Mouse (Mus musculus) Patski (cell line): ENCODE measurements around the gene Aes. TPM values are rescaled to one million over a fixed set of nuclear protein-coding genes. Genes with fewer than 3 reads are reported as not detected.

Experiments used
- ATAC-seq: fragments of 100-300 bp; one replicate; pipeline ENCODE4 v1.8.0; 2021
- CTCF ChIA-PET: fragments of 350-600 bp; sonication (Branson Sonifier 250); formaldehyde crosslinking; loops from one replicate; lab custom pipeline; 2022; ENCODE audit warnings: inconsistent platforms; lab: Charles Lee
- POLR2A ChIA-PET: fragments of 350-600 bp; sonication (Branson Sonifier 250); formaldehyde crosslinking; loops from one replicate; lab custom pipeline; 2022; ENCODE audit warnings: antibody characterized with exemption, inconsistent platforms; lab: Charles Lee
- DNase-seq: peaks from one replicate; pipeline ENCODE4 v3.0.0-alpha.2; 2011; ENCODE audit warnings: low read depth, low spot score
- H3K27me3 ChIP-seq: fragments of 371-371 bp; one replicate; pipeline ENCODE4 v1.5.1; 2021
- CTCF ChIP-seq: fragments of 100-300 bp; IDR thresholded peaks from one replicate; pipeline ENCODE4 v1.5.1; 2021
- in situ Hi-C: fragments of 300-500 bp; cut with MboI; formaldehyde crosslinking; loops from 3 replicates; pipeline ENCODE4 v1.11.1; 2018; ENCODE audit warnings: low pct_unique_long_range_greater_than_20kb, mixed read lengths
- polyA plus RNA-seq: library from polyadenylated mRNA; unstranded; gene quantifications from one replicate; pipeline ENCODE4 v1.2.3, GENCODE M21; 2021

Aes gene
- polyA plus RNA-seq, 1 experiment from 2014 or later = 1,239 TPM

DNA sequence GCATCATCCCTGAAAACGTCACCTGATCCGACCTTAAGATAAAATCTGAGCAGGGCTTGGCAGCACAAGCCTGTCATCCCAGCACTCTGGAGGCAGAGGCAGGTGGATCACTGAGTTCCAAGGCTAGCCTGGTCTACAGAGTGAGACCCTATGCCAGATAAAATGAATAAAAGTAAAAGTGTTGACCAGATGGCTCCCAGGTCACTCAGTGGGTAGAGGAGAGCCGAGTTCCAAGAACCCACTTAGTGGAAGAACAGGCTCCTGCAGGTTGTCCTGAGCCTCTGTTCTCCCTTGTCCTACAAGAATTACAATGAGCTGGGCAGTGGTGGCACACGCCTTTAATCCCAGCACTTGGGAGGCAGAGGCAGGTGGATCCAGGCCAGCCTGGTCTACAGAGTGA, 33.9 kb downstream of the Aes start:
- ATAC-seq (no peak), DNase-seq (no peak)
- ChIA-PET POLR2A (no interaction called here), CTCF (no interaction called here)
- no peaks in the 10 kb centered on the region for H3K27me3 ChIP-seq
- TF ChIP-seq CTCF = no peak
- in situ Hi-C loops = no loop called here

DNA sequence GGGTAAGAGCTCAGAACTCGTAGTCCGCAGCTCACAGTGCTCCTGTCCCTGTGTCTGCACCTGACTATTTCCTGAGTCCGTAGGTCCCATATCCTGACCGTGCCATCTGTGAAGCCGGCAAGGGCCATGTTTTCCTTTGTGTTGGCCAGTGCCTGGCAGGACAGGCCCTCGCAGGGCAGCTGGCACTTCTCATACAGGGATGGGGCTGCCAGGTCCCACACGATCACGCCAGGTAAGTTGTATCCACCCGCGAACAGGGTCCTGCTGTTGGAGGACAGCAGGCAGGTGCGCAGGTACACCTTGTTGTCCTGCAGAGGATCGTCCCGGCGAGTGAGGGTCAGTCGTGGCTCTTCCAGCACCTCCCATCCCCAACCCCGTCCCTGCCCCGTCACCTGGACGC, 34.6 kb downstream of the Aes start:
- no peak for TF ChIP-seq CTCF

DNA sequence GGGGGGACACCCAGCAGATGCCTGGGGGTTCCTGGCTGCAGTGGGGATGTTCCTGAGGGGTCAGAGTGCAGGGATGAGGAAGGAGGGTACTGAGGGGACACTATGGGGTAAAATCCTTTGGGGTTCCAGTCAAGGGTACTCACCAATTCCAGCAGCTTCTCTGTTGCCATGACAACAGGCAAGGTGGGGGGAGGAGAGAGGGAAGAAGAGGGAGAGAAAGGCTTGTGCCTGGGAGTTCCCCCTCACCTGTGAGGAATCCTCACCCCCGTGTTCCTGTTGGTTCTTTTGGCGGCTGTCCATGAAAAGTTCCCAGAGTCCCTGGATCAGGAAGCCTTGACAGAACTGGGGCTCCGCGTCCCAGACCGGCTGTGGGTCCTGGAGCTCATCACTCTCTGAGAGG, 36.3 kb downstream of the Aes start:
- CTCF ChIA-PET = no interaction called here
- no peak for TF ChIP-seq CTCF
- POLR2A ChIA-PET = interaction anchor here (0.7 to 1.3 kb wide), 3 partner anchors 9 to 22 kb away, joined by 3 to 4 read pairs (median 3); no protein-coding TSS in a partner anchor
- DNase-seq = no peak
- in situ Hi-C loops = no loop called here
- ATAC-seq = no peak
- no peaks in the 10 kb centered on the region for H3K27me3 ChIP-seq

More for the DNA sequence above, 34.6 kb downstream of the Aes start:
- CTCF ChIA-PET = no interaction called here
- in situ Hi-C loops = no loop called here
- H3K27me3 ChIP-seq = no peaks in the 10 kb centered on the region
- DNase-seq (no peak), ATAC-seq (no peak)
- POLR2A ChIA-PET = no interaction called here

DNA sequence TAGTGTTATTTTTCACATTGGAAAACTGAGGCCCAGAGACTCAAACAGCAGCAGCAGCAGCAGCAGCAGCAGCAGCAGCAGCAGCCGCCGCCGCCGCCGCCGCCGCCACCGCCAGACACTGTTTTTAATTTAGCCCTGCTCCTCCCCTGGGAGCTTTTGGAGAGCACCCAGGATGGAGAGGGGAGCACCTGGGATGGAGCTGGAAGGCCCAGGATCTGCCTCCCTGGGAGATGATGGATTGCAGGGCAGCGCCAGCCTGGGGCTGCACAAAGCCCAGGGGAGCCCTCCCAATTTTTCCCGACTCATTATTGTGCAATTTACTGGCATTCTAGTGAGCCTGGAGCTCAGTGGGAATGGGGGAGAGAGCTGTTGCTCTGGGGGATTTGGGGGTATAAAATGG, 37.3 kb downstream of the Aes start:
- DNase-seq (no peak), ATAC-seq (no peak)
- in situ Hi-C loops = no loop called here
- H3K27me3 ChIP-seq = no peaks in the 10 kb centered on the region
- CTCF ChIA-PET = no interaction called here
- POLR2A ChIA-PET = interaction anchor here (1.0 to 2.3 kb wide), 3 partner anchors 8 to 25 kb away, joined by 3 to 10 read pairs (median 3); no protein-coding TSS in a partner anchor
- TF ChIP-seq CTCF = no peak

DNA sequence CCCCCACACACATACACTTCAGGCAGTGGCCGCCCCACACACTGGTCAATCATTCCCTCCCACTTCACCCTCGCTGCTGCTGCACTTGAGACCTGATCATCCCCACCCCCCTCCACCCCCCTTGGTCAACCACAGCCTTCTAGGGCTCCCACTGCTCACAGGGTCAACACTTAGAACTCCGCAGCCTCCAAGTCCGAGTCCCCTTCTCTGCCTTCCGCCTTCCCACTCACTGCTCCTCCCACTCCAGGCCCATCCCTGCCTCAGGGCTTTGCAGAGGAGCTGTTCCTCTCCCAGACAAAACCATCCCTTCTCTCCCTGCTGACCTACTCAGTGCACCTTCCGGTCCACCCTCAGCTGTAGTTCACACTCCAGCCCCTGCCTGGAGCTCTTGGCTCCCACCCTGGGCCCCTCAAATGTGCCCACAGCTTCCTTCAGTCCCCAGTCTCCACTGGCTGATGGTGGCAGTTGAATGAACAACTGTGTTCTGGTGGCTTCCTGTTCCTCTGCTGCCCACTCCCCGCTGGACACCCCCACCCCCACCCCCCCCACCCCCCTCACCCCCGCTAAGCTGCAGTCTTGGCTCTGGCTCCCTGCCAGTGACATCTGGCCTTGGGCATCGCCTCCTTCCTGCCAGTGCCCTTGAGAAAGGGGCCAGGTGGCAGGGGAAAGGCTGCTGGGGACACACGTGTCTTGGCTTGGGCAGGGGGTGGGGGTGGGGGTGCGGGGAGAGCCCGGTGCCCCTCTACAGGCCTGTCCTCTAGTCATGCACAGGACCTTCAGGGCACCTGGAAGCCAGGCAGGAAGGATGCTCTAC, 38.1 kb downstream of the Aes start:
- POLR2A ChIA-PET = interaction anchor here (0.6 to 2.3 kb wide), 2 partner anchors 26 to 33 kb away, joined by 4 to 10 read pairs; no protein-coding TSS in a partner anchor
- H3K27me3 ChIP-seq = no peaks in the 10 kb centered on the region
- in situ Hi-C loops = no loop called here

DNA sequence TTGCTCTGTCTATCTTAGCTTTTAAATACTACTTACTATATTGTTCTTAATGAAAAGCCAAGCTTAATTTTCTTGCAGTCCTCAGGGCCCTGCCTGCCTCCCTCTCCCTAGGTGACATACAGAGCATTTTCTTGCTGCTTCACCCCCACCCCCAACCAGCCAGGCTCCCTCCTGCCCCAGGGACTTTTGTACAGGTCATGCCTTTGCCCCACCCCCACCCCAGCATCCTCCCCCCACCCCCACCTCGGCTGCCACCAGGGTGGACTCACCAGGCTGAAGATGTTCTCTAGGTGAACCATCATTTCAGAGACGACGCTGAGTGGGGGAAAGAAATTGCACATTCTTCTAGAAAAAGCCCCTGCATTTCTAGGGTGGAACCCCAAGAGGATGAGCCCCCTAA, 39.1 kb downstream of the Aes start:
- H3K27me3 ChIP-seq = no peaks in the 10 kb centered on the region
- in situ Hi-C loops = no loop called here
- TF ChIP-seq CTCF = no peak
- CTCF ChIA-PET = interaction anchor here (0.6 to 1.5 kb wide), 2 partner anchors 11 to 27 kb away, joined by 3 to 4 read pairs; no protein-coding TSS in a partner anchor
- ATAC-seq = no peak
- DNase-seq = no peak
- POLR2A ChIA-PET = interaction anchor here (2.3 kb wide), 1 partner anchor 27 kb away, joined by 10 read pairs; no protein-coding TSS in a partner anchor

More for the DNA sequence above, 38.1 kb downstream of the Aes start:
- DNase-seq (no peak), ATAC-seq (no peak)
- CTCF ChIA-PET = interaction anchor here (1.5 kb wide), 1 partner anchor 26 kb away, joined by 3 read pairs; no protein-coding TSS in a partner anchor
- no peak for TF ChIP-seq CTCF

DNA sequence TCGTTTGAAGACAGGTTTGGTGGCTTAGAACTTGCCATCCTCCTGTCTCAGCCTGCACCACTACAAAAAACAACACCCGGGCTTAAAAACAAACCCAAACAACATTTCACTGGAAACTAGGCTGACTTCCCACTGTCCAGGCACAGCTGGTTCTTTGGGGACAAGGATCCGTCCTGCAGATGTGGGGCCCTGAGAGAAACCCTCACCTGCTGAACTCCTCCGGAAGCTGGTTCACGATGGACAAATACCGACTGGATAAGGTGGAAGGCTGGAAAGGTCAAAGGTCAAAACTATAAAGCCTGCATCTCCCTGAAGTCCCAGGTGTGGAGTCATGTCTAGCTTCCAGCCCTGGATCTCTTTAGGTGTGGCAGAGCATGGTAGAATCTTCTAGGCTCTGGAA, 39.6 kb downstream of the Aes start:
- POLR2A ChIA-PET = no interaction called here
- TF ChIP-seq CTCF = no peak
- DNase-seq (no peak), ATAC-seq (no peak)
- in situ Hi-C loops = no loop called here
- CTCF ChIA-PET = interaction anchor here (0.6 to 1.5 kb wide), 2 partner anchors 11 to 27 kb away, joined by 3 to 4 read pairs; no protein-coding TSS in a partner anchor
- no peaks in the 10 kb centered on the region for H3K27me3 ChIP-seq

DNA sequence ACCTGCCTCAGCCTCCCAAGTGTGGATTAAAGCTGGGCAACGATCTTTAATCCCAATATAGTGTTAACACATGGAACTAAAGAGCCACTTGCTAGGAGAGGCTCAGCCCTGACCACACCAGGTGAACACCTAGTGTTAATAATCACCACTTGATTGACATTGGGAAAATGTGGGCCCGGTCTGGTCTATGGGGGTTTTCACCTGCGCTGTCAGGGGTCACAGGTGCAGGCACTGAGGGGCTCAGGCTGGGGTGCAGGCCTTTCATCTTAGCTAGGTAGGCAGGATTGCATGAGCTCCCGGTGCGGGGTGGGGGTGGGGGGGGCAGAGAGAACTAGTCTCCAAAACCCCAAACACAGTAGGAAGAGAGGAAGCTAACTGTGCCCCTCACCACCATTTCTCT, 40.3 kb downstream of the Aes start:
- ChIA-PET CTCF (no interaction called here), POLR2A (no interaction called here)
- TF ChIP-seq CTCF = no peak
- ATAC-seq = no peak
- H3K27me3 ChIP-seq = no peaks in the 10 kb centered on the region
- no peak for DNase-seq
- in situ Hi-C loops = loop anchor here (5.0 to 10.0 kb wide), 3 partner anchors 45 to 565 kb away; partner anchors contain the start of gene Aes

DNA sequence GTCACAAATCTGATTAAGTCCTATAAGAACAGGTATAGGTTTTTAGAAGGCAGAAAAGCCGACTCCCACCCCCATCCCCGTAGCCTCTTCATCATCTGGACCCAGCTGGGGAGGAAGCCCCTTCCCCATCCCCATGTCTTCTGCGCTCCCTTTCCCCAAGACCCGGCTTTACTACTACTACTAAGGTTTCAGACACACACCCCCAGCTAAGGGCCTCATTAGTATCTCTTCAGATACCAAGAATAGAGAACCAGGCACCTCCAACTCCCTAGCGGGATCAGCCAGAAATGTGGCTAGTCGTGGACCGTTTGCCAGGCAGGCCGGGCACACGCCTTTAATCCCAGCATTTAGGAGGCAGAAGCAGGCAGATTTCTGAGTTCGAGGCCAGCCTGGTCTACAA, 40.8 kb downstream of the Aes start:
- no peaks in the 10 kb centered on the region for H3K27me3 ChIP-seq
- ChIA-PET POLR2A (no interaction called here), CTCF (no interaction called here)
- ATAC-seq (no peak), DNase-seq (no peak)
- no peak for TF ChIP-seq CTCF
- in situ Hi-C loops = loop anchor here (5.0 to 10.0 kb wide), 3 partner anchors 45 to 565 kb away; partner anchors contain the start of gene Aes

DNA sequence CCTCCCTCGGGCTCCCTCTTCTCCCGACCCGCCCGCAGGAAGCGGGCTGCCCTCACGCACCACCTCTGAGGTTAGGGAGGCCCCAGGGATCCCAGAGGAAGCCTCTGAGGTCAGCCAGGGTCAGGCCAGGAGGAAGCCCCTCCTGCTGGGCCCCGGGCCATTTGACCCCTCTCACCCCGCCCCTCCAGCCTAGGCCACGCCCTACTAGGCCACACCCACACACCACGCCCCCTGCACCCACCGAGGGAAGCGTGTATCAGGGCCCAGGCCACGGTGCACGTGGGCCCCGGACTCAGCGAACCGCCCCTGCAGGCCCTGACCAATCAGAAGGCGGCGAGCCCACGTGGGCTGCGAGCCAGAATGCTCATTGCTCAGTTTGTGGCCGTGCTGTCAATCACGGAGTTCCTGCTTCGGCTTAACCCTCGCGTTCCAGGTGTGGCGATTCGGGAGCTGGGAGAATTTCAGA, 41.5 kb downstream of the Aes start, which contains the start of gene Tle6:
Gene Tle6, minus strand, starts transcription at position 336 of the 466 bp plus-strand sequence.
- TF ChIP-seq CTCF = no peak
- ChIA-PET CTCF (interaction anchor here (1.1 kb wide), 1 partner anchor 15 kb away, joined by 3 read pairs; no protein-coding TSS in a partner anchor), POLR2A (interaction anchor here (1.0 kb wide), 1 partner anchor 38 kb away, joined by 3 read pairs; no protein-coding TSS in a partner anchor)
- ATAC-seq (no peak), DNase-seq (no peak)
- H3K27me3 ChIP-seq = no peaks in the 10 kb centered on the region
- in situ Hi-C loops = loop anchor here (5.0 to 10.0 kb wide), 3 partner anchors 46 to 564 kb away; partner anchors contain the start of gene Aes
